In genomic region chr3:127257279-127257925, GRCm38 (mm10) we compare ENCODE assay signal across 9 mouse cellular contexts.
A peak's percentile ranks its signal among the peaks of the same experiment; 100 is the strongest.
DNase-seq lines count a peak whose midpoint lies in the region; ATAC-seq lines count a peak whose summit lies in the region.
"Had no signal": no experiment of that assay in that cellular context is flagged by ENCODE, and none has a peak within 500 bp of the region (broad histone marks: within the 10 kb centered on the region; RNA-seq: fewer than 3 reads in every experiment).

No protein-coding gene starts in this region.

- peak; percentile 86 for ATAC-seq in forebrain, embryonic 15.5 days (replicated peaks)

- H3K9ac ChIP-seq in forebrain, embryonic 15.5 days (replicated peaks) = peak overlapping the region; percentile 43

- H3K4me3 ChIP-seq in forebrain, embryonic 15.5 days = peak overlapping the region; percentile 42
- H3K4me3 ChIP-seq: megakaryocyte, embryonic 14.5 days had no signal

- intact Hi-C loops in heart, postnatal 36 days (cut with DNase I) = no loop called here

- DNase-seq in layer of hippocampus, adult 11-12 months (ENCODE audit: low spot score) = peak; percentile 67
- no peak for DNase-seq in layer of hippocampus, postnatal 25 days (ENCODE audit: extremely low spot score in 1 of 2, low spot score in 1 of 2)
- peak; percentile 37 to 59 for DNase-seq in heart, postnatal 36 days
- DNase-seq in layer of hippocampus, adult 18-20 months (ENCODE audit: low spot score in 2 of 2) = peak; percentile 22 to 64
- peak; percentile 40 to 61 for DNase-seq in lung, adult 18-20 months
- DNase-seq in ovary, postnatal 14 days (ENCODE audit: low spot score) = peak; percentile 33
- no peak for DNase-seq in natural killer cell, adult 2 months (ENCODE audit: low spot score in 2 of 2)

- H3K9me3 ChIP-seq in forebrain, embryonic 15.5 days = no peaks in the 10 kb centered on the region

- H3K27me3 ChIP-seq in forebrain, embryonic 15.5 days = no peaks in the 10 kb centered on the region
- H3K27me3 ChIP-seq: megakaryocyte, embryonic 14.5 days had no signal

- peak overlapping the region; percentile 77 for H3K27ac ChIP-seq in forebrain, embryonic 15.5 days (replicated peaks)

- H3K4me1 ChIP-seq in forebrain, embryonic 15.5 days = peaks cover 25% of the 10 kb centered on the region
- H3K4me1 ChIP-seq: megakaryocyte, embryonic 14.5 days had no signal

- WGBS in forebrain, embryonic 15.5 days = 1% methylated on average over 13 of the region's 13 CpGs

- peak overlapping the region; percentile 69 for H3K4me2 ChIP-seq in forebrain, embryonic 15.5 days (replicated peaks)

- no peaks in the 10 kb centered on the region for H3K36me3 ChIP-seq in forebrain, embryonic 15.5 days

Comparison
In these comparisons a context has a peak if more than half of its experiments do, and no peak if none do; other contexts are left out.
1. DNase-seq: peak in layer of hippocampus, adult 11-12 months (single experiment), heart, postnatal 36 days (2 of 2), layer of hippocampus, adult 18-20 months (2 of 2), lung, adult 18-20 months (2 of 2) and ovary, postnatal 14 days (single experiment); none in layer of hippocampus, postnatal 25 days (0 of 2) and natural killer cell, adult 2 months (0 of 2).